In the genomic region with DNA sequence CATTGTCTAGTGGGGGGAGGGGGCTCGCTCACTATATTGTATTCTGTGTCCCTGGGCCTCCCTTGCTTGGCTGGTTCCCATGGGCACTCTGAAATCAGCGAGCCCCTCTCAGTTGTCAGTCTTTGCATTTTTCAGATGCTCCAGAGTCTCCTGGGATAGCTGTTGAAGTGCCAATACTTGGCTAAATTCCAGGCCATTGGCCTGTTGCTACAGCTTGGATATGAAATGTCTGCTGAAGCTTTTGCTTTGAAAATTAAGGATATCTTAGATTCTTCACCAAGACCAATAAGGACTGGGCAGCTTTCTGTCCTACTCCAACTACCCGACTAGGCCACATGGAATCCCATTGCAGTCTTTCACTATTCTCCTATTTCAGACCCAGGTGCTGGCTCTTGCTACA, we compare ENCODE assay signal across 16 mouse cellular contexts.
A peak's percentile ranks its signal among the peaks of the same experiment; 100 is the strongest.
DNase-seq lines count a peak whose midpoint lies in the region; ATAC-seq and TF ChIP-seq lines count a peak whose summit lies in the region.
"Had no signal": no experiment of that assay in that cellular context is flagged by ENCODE, and none has a peak within 500 bp of the region (broad histone marks: within the 10 kb centered on the region; RNA-seq: fewer than 3 reads in every experiment).

No protein-coding gene starts in this region.

- no peak for TF ChIP-seq POLR2A in heart, adult 2 months (IDR thresholded peaks at IDR 0.05; ENCODE audit: insufficient read depth, low read depth, low read length)

- H3K4me3 ChIP-seq in heart, adult 2 months, result no peak overlapping the region
- H3K4me3 ChIP-seq in hindbrain, embryonic 13.5 days, result no peak overlapping the region
- no peak overlapping the region for H3K4me3 ChIP-seq in hindbrain, embryonic 14.5 days (replicated peaks; ENCODE audit: low read length)
- no peak overlapping the region for H3K4me3 ChIP-seq in hindbrain, postnatal 0 days (ENCODE audit: low read length)
- H3K4me3 ChIP-seq in kidney, embryonic 16.5 days (ENCODE audit: low read length), result no peak overlapping the region
- H3K4me3 ChIP-seq: embryonic facial prominence, embryonic 13.5 days; gastrocnemius, adult 2 months had no signal

- peaks cover 8% of the 10 kb centered on the region for H3K4me1 ChIP-seq in heart, adult 2 months (ENCODE audit: control insufficient read depth, insufficient read depth, low read length)
- H3K4me1 ChIP-seq in hindbrain, embryonic 13.5 days (replicated peaks), result peaks cover 54% of the 10 kb centered on the region
- H3K4me1 ChIP-seq in hindbrain, embryonic 14.5 days (replicated peaks; ENCODE audit: control insufficient read depth, insufficient read depth, low read length), result peaks cover 44% of the 10 kb centered on the region
- H3K4me1 ChIP-seq in hindbrain, postnatal 0 days (ENCODE audit: insufficient read depth, low read length), result peaks cover 30% of the 10 kb centered on the region
- H3K4me1 ChIP-seq in kidney, embryonic 16.5 days (ENCODE audit: insufficient read depth, low read length), result peaks cover 9% of the 10 kb centered on the region

- H3K36me3 ChIP-seq in heart, adult 2 months (ENCODE audit: control insufficient read depth, insufficient read depth, low read length), result peaks cover under 1% of the 10 kb centered on the region
- H3K36me3 ChIP-seq in hindbrain, embryonic 13.5 days, result no peaks in the 10 kb centered on the region
- H3K36me3 ChIP-seq in hindbrain, embryonic 14.5 days (replicated peaks; ENCODE audit: control insufficient read depth, insufficient read depth), result no peaks in the 10 kb centered on the region
- no peaks in the 10 kb centered on the region for H3K36me3 ChIP-seq in hindbrain, postnatal 0 days (ENCODE audit: insufficient read depth, low read length)
- H3K36me3 ChIP-seq in kidney, embryonic 16.5 days (ENCODE audit: insufficient read depth, low read length), result no peaks in the 10 kb centered on the region
- H3K36me3 ChIP-seq: embryonic facial prominence, embryonic 13.5 days had no signal

- TF ChIP-seq EP300 in heart, adult 2 months (IDR thresholded peaks at IDR 0.05; ENCODE audit: insufficient read depth, low read depth, low read length), result no peak

- intact Hi-C loops in heart, adult 2 months (cut with DNase I), result no loop called here

- 66% methylated on average over 3 of the region's 3 CpGs for WGBS in heart, adult 2 months
- 53% methylated on average over 3 of the region's 3 CpGs for WGBS in hindbrain, embryonic 13.5 days
- WGBS in hindbrain, embryonic 14.5 days, result 47% methylated on average over 3 of the region's 3 CpGs
- WGBS in hindbrain, postnatal 0 days, result 41% methylated on average over 3 of the region's 3 CpGs
- 80% methylated on average over 3 of the region's 3 CpGs for WGBS in kidney, embryonic 16.5 days

- H3K27ac ChIP-seq in heart, adult 2 months, result no peak overlapping the region
- H3K27ac ChIP-seq in hindbrain, embryonic 13.5 days, result peak overlapping the region; percentile 68
- H3K27ac ChIP-seq in hindbrain, embryonic 14.5 days, result no peak overlapping the region; the same call in 1 of the 2 replicates
- no peak overlapping the region for H3K27ac ChIP-seq in hindbrain, postnatal 0 days
- H3K27ac ChIP-seq in kidney, embryonic 16.5 days (ENCODE audit: low read length), result no peak overlapping the region
- H3K27ac ChIP-seq: embryonic facial prominence, embryonic 13.5 days; gastrocnemius, adult 2 months had no signal

- no peak overlapping the region for H3K9ac ChIP-seq in heart, adult 2 months (ENCODE audit: low read depth, low read length)
- H3K9ac ChIP-seq in hindbrain, embryonic 13.5 days, result no peak overlapping the region
- no peak overlapping the region for H3K9ac ChIP-seq in hindbrain, embryonic 14.5 days
- no peak overlapping the region for H3K9ac ChIP-seq in hindbrain, postnatal 0 days (replicated peaks; ENCODE audit: low read length)
- H3K9ac ChIP-seq in kidney, embryonic 16.5 days (replicated peaks; ENCODE audit: low read length), result no peak overlapping the region
- H3K9ac ChIP-seq: embryonic facial prominence, embryonic 13.5 days had no signal

- TF ChIP-seq CTCF in heart, adult 2 months (IDR thresholded peaks at IDR 0.05), result no peak
- no peak for TF ChIP-seq CTCF in hindbrain, postnatal 0 days (IDR thresholded peaks at IDR 0.05; ENCODE audit: low read depth)

- H3K79me2 ChIP-seq in heart, adult 2 months (replicated peaks; ENCODE audit: control insufficient read depth, insufficient read depth, low read length), result no peaks in the 10 kb centered on the region

- ATAC-seq in hindbrain, embryonic 13.5 days (ENCODE audit: low FRiP score), result no peak
- ATAC-seq in hindbrain, embryonic 14.5 days (ENCODE audit: low FRiP score), result no peak
- no peak for ATAC-seq in hindbrain, postnatal 0 days
- ATAC-seq in kidney, embryonic 16.5 days (ENCODE audit: low FRiP score, low TSS enrichment), result no peak
- ATAC-seq: intestine, embryonic 16.5 days had no signal

- no peaks in the 10 kb centered on the region for H3K27me3 ChIP-seq in heart, adult 2 months (ENCODE audit: control insufficient read depth, insufficient read depth, low read length)
- no peaks in the 10 kb centered on the region for H3K27me3 ChIP-seq in hindbrain, embryonic 13.5 days
- H3K27me3 ChIP-seq in hindbrain, embryonic 14.5 days (ENCODE audit: control insufficient read depth, insufficient read depth, low read length), result no peaks in the 10 kb centered on the region
- no peaks in the 10 kb centered on the region for H3K27me3 ChIP-seq in hindbrain, postnatal 0 days (ENCODE audit: insufficient read depth, low read length)
- no peaks in the 10 kb centered on the region for H3K27me3 ChIP-seq in kidney, embryonic 16.5 days (ENCODE audit: insufficient read depth, low read length)
- H3K27me3 ChIP-seq: embryonic facial prominence, embryonic 13.5 days had no signal

- DNase-seq in heart, adult 11 months, result peak; percentile 82
- DNase-seq in heart, adult 2 months, result no peak
- DNase-seq in hindbrain, embryonic 14.5 days (ENCODE audit: low spot score), result no peak
- DNase-seq in Muller cell, postnatal 12 days (ENCODE audit: inconsistent ontology term), result peak; percentile 33
- peak; percentile 60 for DNase-seq in hindbrain, postnatal 0 days (ENCODE audit: low spot score)
- no peak for DNase-seq in urinary bladder, postnatal 36 days (ENCODE audit: low spot score in 2 of 2)
- DNase-seq: cerebellum, adult 18-20 months; gastrocnemius, adult 2 months; kidney, postnatal 10 days; layer of hippocampus, adult 9-11 months; lung, adult 2 months; thymus, postnatal 14 days had no signal

- H3K9me3 ChIP-seq in hindbrain, embryonic 13.5 days, result no peaks in the 10 kb centered on the region
- H3K9me3 ChIP-seq in hindbrain, embryonic 14.5 days (ENCODE audit: control insufficient read depth, low read length), result no peaks in the 10 kb centered on the region
- no peaks in the 10 kb centered on the region for H3K9me3 ChIP-seq in hindbrain, postnatal 0 days (ENCODE audit: low read length)
- no peaks in the 10 kb centered on the region for H3K9me3 ChIP-seq in kidney, embryonic 16.5 days (ENCODE audit: low read length)
- H3K9me3 ChIP-seq: embryonic facial prominence, embryonic 13.5 days had no signal

- no peak overlapping the region for H3K4me2 ChIP-seq in hindbrain, embryonic 13.5 days
- no peak overlapping the region for H3K4me2 ChIP-seq in hindbrain, embryonic 14.5 days (replicated peaks)
- no peak overlapping the region for H3K4me2 ChIP-seq in hindbrain, postnatal 0 days (ENCODE audit: low read depth, low read length)
- H3K4me2 ChIP-seq in kidney, embryonic 16.5 days (replicated peaks; ENCODE audit: low read depth, low read length), result no peak overlapping the region
- H3K4me2 ChIP-seq: embryonic facial prominence, embryonic 13.5 days had no signal

Comparison
In these comparisons a context has a peak if more than half of its experiments do, and no peak if none do; other contexts are left out.
1. DNase-seq: peak in heart, adult 11 months (single experiment), Muller cell, postnatal 12 days (single experiment) and hindbrain, postnatal 0 days (single experiment); none in heart, adult 2 months (0 of 2), hindbrain, embryonic 14.5 days (single experiment) and urinary bladder, postnatal 36 days (0 of 2).